In genomic region chr4:119054129-119054528, GRCm38 (mm10) we compare ENCODE assay signal across 18 mouse cellular contexts. TPM values are rescaled to one million over a fixed set of nuclear protein-coding genes. Genes with fewer than 3 reads are reported as not detected.
DNase-seq lines count a peak whose midpoint lies in the region; ATAC-seq lines count a peak whose summit lies in the region.
"Had no signal": no experiment of that assay in that cellular context is flagged by ENCODE, and none has a peak within 500 bp of the region (broad histone marks: within the 10 kb centered on the region; RNA-seq: fewer than 3 reads in every experiment).

No protein-coding gene starts in this region.

- H3K9me3 ChIP-seq in heart, embryonic 13.5 days = no peaks in the 10 kb centered on the region
- H3K9me3 ChIP-seq in megakaryocyte, embryonic 14.5 days = no peaks in the 10 kb centered on the region
- no peaks in the 10 kb centered on the region for H3K9me3 ChIP-seq in liver, embryonic 12.5 days (replicated peaks)
- H3K9me3 ChIP-seq: embryonic facial prominence, embryonic 12.5 days; forebrain, embryonic 10.5 days; midbrain, embryonic 13.5 days had no signal

- H3K4me3 ChIP-seq in heart, embryonic 13.5 days = no peak overlapping the region
- peak overlapping the region; percentile 58 for H3K4me3 ChIP-seq in megakaryocyte, embryonic 14.5 days (replicated peaks)
- no peak overlapping the region for H3K4me3 ChIP-seq in liver, embryonic 12.5 days
- H3K4me3 ChIP-seq: embryonic facial prominence, embryonic 12.5 days; forebrain, embryonic 10.5 days; midbrain, embryonic 13.5 days had no signal

- H3K27me3 ChIP-seq in heart, embryonic 13.5 days (replicated peaks) = no peaks in the 10 kb centered on the region
- H3K27me3 ChIP-seq in megakaryocyte, embryonic 14.5 days (replicated peaks) = peaks cover 37% of the 10 kb centered on the region
- H3K27me3 ChIP-seq in liver, embryonic 12.5 days (replicated peaks) = peaks cover 22% of the 10 kb centered on the region; the same call in 1 of the 2 replicates
- H3K27me3 ChIP-seq: embryonic facial prominence, embryonic 12.5 days; midbrain, embryonic 13.5 days had no signal

- no peaks in the 10 kb centered on the region for H3K36me3 ChIP-seq in heart, embryonic 13.5 days
- H3K36me3 ChIP-seq in megakaryocyte, embryonic 14.5 days (replicated peaks; ENCODE audit: low read length) = no peaks in the 10 kb centered on the region
- no peaks in the 10 kb centered on the region for H3K36me3 ChIP-seq in liver, embryonic 12.5 days
- H3K36me3 ChIP-seq: embryonic facial prominence, embryonic 12.5 days; forebrain, embryonic 10.5 days; midbrain, embryonic 13.5 days had no signal

- no peak overlapping the region for H3K4me2 ChIP-seq in heart, embryonic 13.5 days
- peak overlapping the region; percentile 64 for H3K4me2 ChIP-seq in liver, embryonic 12.5 days
- H3K4me2 ChIP-seq: embryonic facial prominence, embryonic 12.5 days; midbrain, embryonic 13.5 days had no signal

- intact Hi-C loops in gastrocnemius, postnatal 14 days (cut with DNase I; ENCODE audit: low total_unique reads) = no loop called here

- peaks cover 52% of the 10 kb centered on the region for H3K4me1 ChIP-seq in heart, embryonic 13.5 days
- peaks cover 45% of the 10 kb centered on the region for H3K4me1 ChIP-seq in megakaryocyte, embryonic 14.5 days
- H3K4me1 ChIP-seq in liver, embryonic 12.5 days = peaks cover 72% of the 10 kb centered on the region
- H3K4me1 ChIP-seq: embryonic facial prominence, embryonic 12.5 days; midbrain, embryonic 13.5 days had no signal

- H3K9ac ChIP-seq in heart, embryonic 13.5 days = no peak overlapping the region; the same call in 1 of the 2 replicates
- peak overlapping the region; percentile 78 for H3K9ac ChIP-seq in liver, embryonic 12.5 days
- H3K9ac ChIP-seq: embryonic facial prominence, embryonic 12.5 days; midbrain, embryonic 13.5 days had no signal

- H3K27ac ChIP-seq in heart, embryonic 13.5 days (replicated peaks) = peak overlapping the region; percentile 65
- H3K27ac ChIP-seq in liver, embryonic 12.5 days = peak overlapping the region; percentile 99
- H3K27ac ChIP-seq: embryonic facial prominence, embryonic 12.5 days; forebrain, embryonic 10.5 days; midbrain, embryonic 13.5 days had no signal

- 43% methylated on average over 5 of the region's 5 CpGs for WGBS in heart, embryonic 13.5 days
- 19% methylated on average over 5 of the region's 5 CpGs for WGBS in liver, embryonic 12.5 days (ENCODE audit: insufficient replicate concordance)

- no peak for DNase-seq in heart, adult 18-20 months
- DNase-seq in gastrocnemius, postnatal 14 days = no peak
- no peak for DNase-seq in embryo, embryonic 10 days (ENCODE audit: low spot score)
- DNase-seq: adrenal gland, postnatal 25 days; B cell, adult 2 months; cerebellum, adult 2 months; lung, adult 2 months; lung, postnatal 4 days; right cerebral cortex, postnatal 14 days; thymus, postnatal 25 days had no signal

- peak; percentile 35; the same call in 1 of the 2 replicates for ATAC-seq in heart, embryonic 13.5 days (ENCODE audit: extremely low read depth, insufficient number of reproducible peaks, low FRiP score, low TSS enrichment)
- ATAC-seq in megakaryocyte, adult 5-6 weeks (ENCODE audit: poor library complexity, severe bottlenecking) = no peak
- ATAC-seq in liver, embryonic 12.5 days = peak; percentile 47
- ATAC-seq: inflammation-experienced regulatory T-cells, adult 6 months; midbrain, embryonic 13.5 days had no signal

RNA-seq across cellular contexts. Expression of gene Slc2a1, which starts 54.4 kb away (rescaled TPM):
- polyA plus RNA-seq in heart, embryonic 13.5 days (2015; fragmentation: Nextera tagmentation; extraction: Ambion mirVana) = 180 and 217 TPM in 2 replicates
- total RNA-seq in heart, adult 18-20 months (2021) = 10 to 100 TPM; 12.2 to 13.5 TPM
- polyA plus RNA-seq in megakaryocyte, embryonic 14.5 days (2012; ENCODE audit: insufficient read depth, low replicate concordance) = 106 and 116 TPM in 2 replicates
- total RNA-seq in megakaryocyte, adult 5-6 weeks (2015) = 9.0 and 14.4 TPM in 2 replicates
- total RNA-seq in megakaryocyte, adult 5-6 weeks (2017) = 14.3 and 18.0 TPM in 2 replicates
- 309 TPM in 2 replicates for polyA plus RNA-seq in liver, embryonic 12.5 days (2016; fragmentation: Nextera tagmentation; extraction: Ambion mirVana)
- total RNA-seq in gastrocnemius, postnatal 14 days (2021) = 1 to 10 TPM; 4.8 to 6.6 TPM
